Comparison of ENCODE assay signal across 8 mouse cellular contexts in genomic region chr4:57955544-57955958, GRCm38 (mm10). TPM values are rescaled to one million over a fixed set of nuclear protein-coding genes. Genes with fewer than 3 reads are reported as not detected.
A peak's percentile ranks its signal among the peaks of the same experiment; 100 is the strongest.
DNase-seq lines count a peak whose midpoint lies in the region; ATAC-seq and TF ChIP-seq lines count a peak whose summit lies in the region.

No protein-coding gene starts in this region.

- peak; percentile 63 for TF ChIP-seq POLR2A in embryonic fibroblast, embryonic 13.5 days (IDR thresholded peaks at IDR 0.05; ENCODE audit: low read depth, low read length)
- TF ChIP-seq POLR2A in thymus, adult 2 months (IDR thresholded peaks at IDR 0.05; ENCODE audit: control insufficient read depth, extremely low read depth, insufficient read depth, low read length, poor library complexity): no peak

- H3K27me3 ChIP-seq in heart, embryonic 11.5 days (ENCODE audit: control insufficient read depth, insufficient read depth, low read length): no peaks in the 10 kb centered on the region
- peaks cover 3% of the 10 kb centered on the region; the same call in 1 of the 2 replicates for H3K27me3 ChIP-seq in kidney, embryonic 15.5 days
- H3K27me3 ChIP-seq in liver, embryonic 13.5 days: no peaks in the 10 kb centered on the region
- no peaks in the 10 kb centered on the region for H3K27me3 ChIP-seq in neural tube, embryonic 13.5 days
- no peaks in the 10 kb centered on the region for H3K27me3 ChIP-seq in thymus, adult 2 months (ENCODE audit: control insufficient read depth, insufficient read depth, low read length)

- peak overlapping the region; percentile 82 for H3K4me3 ChIP-seq in embryonic fibroblast, embryonic 13.5 days (ENCODE audit: insufficient read depth, low read length)
- peak overlapping the region; percentile 81 for H3K4me3 ChIP-seq in heart, embryonic 11.5 days (ENCODE audit: low read depth, low read length)
- H3K4me3 ChIP-seq in kidney, embryonic 15.5 days (replicated peaks): peak overlapping the region; percentile 93
- peak overlapping the region; percentile 91 for H3K4me3 ChIP-seq in liver, embryonic 13.5 days (replicated peaks)
- peak overlapping the region; percentile 91 for H3K4me3 ChIP-seq in neural tube, embryonic 13.5 days
- peak overlapping the region; percentile 74 for H3K4me3 ChIP-seq in thymus, adult 2 months (ENCODE audit: control insufficient read depth, insufficient read depth, low read length)

- peak; percentile 24 for ATAC-seq in heart, embryonic 11.5 days (replicated peaks; ENCODE audit: insufficient number of reproducible peaks, low FRiP score, low TSS enrichment)
- ATAC-seq in kidney, embryonic 15.5 days (replicated peaks; ENCODE audit: low FRiP score): peak; percentile 24
- peak; percentile 29 for ATAC-seq in liver, embryonic 13.5 days (ENCODE audit: low read depth)
- peak; percentile 40 for ATAC-seq in neural tube, embryonic 13.5 days (ENCODE audit: low read depth)

- peak; percentile 70 for DNase-seq in CD4-positive helper T cell, adult 2 months (ENCODE audit: low read depth, low spot score)
- DNase-seq in adrenal gland, postnatal 25 days: peak; percentile 81
- DNase-seq in liver, embryonic 13.5 days: peak; percentile 68
- peak; percentile 63 for DNase-seq in thymus, adult 2 months

- peaks cover 14% of the 10 kb centered on the region for H3K36me3 ChIP-seq in heart, embryonic 11.5 days (ENCODE audit: control insufficient read depth, insufficient read depth, low read length)
- peaks cover 24% of the 10 kb centered on the region for H3K36me3 ChIP-seq in kidney, embryonic 15.5 days
- peaks cover 32% of the 10 kb centered on the region for H3K36me3 ChIP-seq in liver, embryonic 13.5 days
- peaks cover 16% of the 10 kb centered on the region for H3K36me3 ChIP-seq in neural tube, embryonic 13.5 days
- peaks cover 13% of the 10 kb centered on the region for H3K36me3 ChIP-seq in thymus, adult 2 months (ENCODE audit: control insufficient read depth, insufficient read depth, low read length)

- peaks cover 15% of the 10 kb centered on the region for H3K4me1 ChIP-seq in embryonic fibroblast, embryonic 13.5 days (ENCODE audit: control insufficient read depth, insufficient read depth, low read length)
- H3K4me1 ChIP-seq in heart, embryonic 11.5 days (ENCODE audit: control insufficient read depth, insufficient read depth, low read length): peaks cover 12% of the 10 kb centered on the region
- peaks cover 42% of the 10 kb centered on the region for H3K4me1 ChIP-seq in kidney, embryonic 15.5 days
- peaks cover 50% of the 10 kb centered on the region for H3K4me1 ChIP-seq in liver, embryonic 13.5 days (replicated peaks)
- H3K4me1 ChIP-seq in neural tube, embryonic 13.5 days (replicated peaks): peaks cover 34% of the 10 kb centered on the region
- H3K4me1 ChIP-seq in thymus, adult 2 months (replicated peaks; ENCODE audit: control insufficient read depth, insufficient read depth, low read length): peaks cover 24% of the 10 kb centered on the region

- no peak for TF ChIP-seq CTCF in embryonic fibroblast, embryonic 13.5 days (IDR thresholded peaks at IDR 0.05; ENCODE audit: borderline replicate concordance, insufficient read depth, low read length)
- TF ChIP-seq CTCF in thymus, adult 2 months (IDR thresholded peaks at IDR 0.05; ENCODE audit: borderline replicate concordance, control insufficient read depth, extremely low read depth, insufficient read depth, low read length, poor library complexity): no peak

- WGBS in heart, embryonic 11.5 days (ENCODE audit: insufficient replicate concordance): 0% methylated on average over 25 of the region's 25 CpGs
- under 1% methylated on average over 25 of the region's 25 CpGs for WGBS in kidney, embryonic 15.5 days
- WGBS in liver, embryonic 13.5 days (ENCODE audit: insufficient replicate concordance): under 1% methylated on average over 25 of the region's 25 CpGs
- under 1% methylated on average over 25 of the region's 25 CpGs for WGBS in neural tube, embryonic 13.5 days
- WGBS in thymus, adult 2 months: under 1% methylated on average over 25 of the region's 25 CpGs

- peak overlapping the region; percentile 90 for H3K9ac ChIP-seq in heart, embryonic 11.5 days (ENCODE audit: low read depth, low read length)
- H3K9ac ChIP-seq in kidney, embryonic 15.5 days: peak overlapping the region; percentile 85
- peak overlapping the region; percentile 92 for H3K9ac ChIP-seq in liver, embryonic 13.5 days
- peak overlapping the region; percentile 89 for H3K9ac ChIP-seq in neural tube, embryonic 13.5 days

- peak overlapping the region; percentile 76 for H3K4me2 ChIP-seq in heart, embryonic 11.5 days
- H3K4me2 ChIP-seq in kidney, embryonic 15.5 days: peak overlapping the region; percentile 73
- H3K4me2 ChIP-seq in liver, embryonic 13.5 days: peak overlapping the region; percentile 89
- H3K4me2 ChIP-seq in neural tube, embryonic 13.5 days: peak overlapping the region; percentile 76

- peak overlapping the region; percentile 58 for H3K27ac ChIP-seq in embryonic fibroblast, embryonic 13.5 days (ENCODE audit: insufficient read depth, low read length)
- peak overlapping the region; percentile 87 for H3K27ac ChIP-seq in heart, embryonic 11.5 days (ENCODE audit: low read depth, low read length)
- H3K27ac ChIP-seq in kidney, embryonic 15.5 days: peak overlapping the region; percentile 94
- H3K27ac ChIP-seq in liver, embryonic 13.5 days: peak overlapping the region; percentile 98
- H3K27ac ChIP-seq in neural tube, embryonic 13.5 days (replicated peaks): peak overlapping the region; percentile 90
- H3K27ac ChIP-seq in thymus, adult 2 months (ENCODE audit: control insufficient read depth, insufficient read depth, low read length): peak overlapping the region; percentile 13; the same call in 1 of the 2 replicates

- no peaks in the 10 kb centered on the region for H3K9me3 ChIP-seq in heart, embryonic 11.5 days (replicated peaks; ENCODE audit: control insufficient read depth, low read length)
- H3K9me3 ChIP-seq in kidney, embryonic 15.5 days (replicated peaks): no peaks in the 10 kb centered on the region
- 0 out of 2 replicates have a peak, but pooled peaks cover 9% of the 10 kb centered on the region for H3K9me3 ChIP-seq in liver, embryonic 13.5 days (replicated peaks)
- H3K9me3 ChIP-seq in neural tube, embryonic 13.5 days: no peaks in the 10 kb centered on the region

RNA-seq across cellular contexts. Expression of gene Txn1, which starts 0.7 kb away (rescaled TPM):
- total RNA-seq in adrenal gland, postnatal 25 days (2021): 279 and 314 TPM in 2 replicates
- 295 and 311 TPM in 2 replicates for polyA plus RNA-seq in embryonic fibroblast, embryonic 13.5 days (2011; ENCODE audit: insufficient read length, low read depth, missing spikeins)
- polyA plus RNA-seq in heart, embryonic 11.5 days (2014; fragmentation: Nextera tagmentation; extraction: Ambion mirVana): 318 and 328 TPM in 2 replicates
- 476 and 514 TPM in 2 replicates for polyA plus RNA-seq in kidney, embryonic 15.5 days (2015; fragmentation: Nextera tagmentation; extraction: Ambion mirVana)
- polyA plus RNA-seq in liver, embryonic 13.5 days (2015; fragmentation: Nextera tagmentation; extraction: Ambion mirVana): 275 and 284 TPM in 2 replicates
- 295 and 303 TPM in 2 replicates for polyA plus RNA-seq in neural tube, embryonic 13.5 days (2015; fragmentation: Nextera tagmentation; extraction: Ambion mirVana)
- polyA plus RNA-seq in thymus, adult 2 months (2012; rRNA removed): 195 and 214 TPM in 2 replicates

RNA-seq across cellular contexts. Expression of gene D630039A03Rik, which starts 39.5 kb away (rescaled TPM):
- total RNA-seq in adrenal gland, postnatal 25 days (2021): 9.2 and 10.0 TPM in 2 replicates
- not detected in 2 replicates for polyA plus RNA-seq in embryonic fibroblast, embryonic 13.5 days (2011; ENCODE audit: insufficient read length, low read depth, missing spikeins)
- 0.07 and 0.10 TPM in 2 replicates for polyA plus RNA-seq in heart, embryonic 11.5 days (2014; fragmentation: Nextera tagmentation; extraction: Ambion mirVana)
- polyA plus RNA-seq in kidney, embryonic 15.5 days (2015; fragmentation: Nextera tagmentation; extraction: Ambion mirVana): 1.2 and 1.6 TPM in 2 replicates
- polyA plus RNA-seq in liver, embryonic 13.5 days (2015; fragmentation: Nextera tagmentation; extraction: Ambion mirVana): 0.28 and 0.33 TPM in 2 replicates
- 0.23 and 0.35 TPM in 2 replicates for polyA plus RNA-seq in neural tube, embryonic 13.5 days (2015; fragmentation: Nextera tagmentation; extraction: Ambion mirVana)
- 0.14 and 0.26 TPM in 2 replicates for polyA plus RNA-seq in thymus, adult 2 months (2012; rRNA removed)

RNA-seq across cellular contexts. Expression of gene Txndc8, which starts 53.4 kb away (rescaled TPM):
- total RNA-seq in adrenal gland, postnatal 25 days (2021): not detected in 2 replicates
- polyA plus RNA-seq in embryonic fibroblast, embryonic 13.5 days (2011; ENCODE audit: insufficient read length, low read depth, missing spikeins): not detected in 2 replicates
- polyA plus RNA-seq in heart, embryonic 11.5 days (2014; fragmentation: Nextera tagmentation; extraction: Ambion mirVana): not detected in 2 replicates
- not detected in 2 replicates for polyA plus RNA-seq in kidney, embryonic 15.5 days (2015; fragmentation: Nextera tagmentation; extraction: Ambion mirVana)
- not detected in 2 replicates for polyA plus RNA-seq in liver, embryonic 13.5 days (2015; fragmentation: Nextera tagmentation; extraction: Ambion mirVana)
- polyA plus RNA-seq in neural tube, embryonic 13.5 days (2015; fragmentation: Nextera tagmentation; extraction: Ambion mirVana): not detected in 2 replicates
- polyA plus RNA-seq in thymus, adult 2 months (2012; rRNA removed): not detected in 2 replicates

Comparison
In these comparisons a context has a peak if more than half of its experiments do, and no peak if none do; other contexts are left out.
1. Peak in every context shown above with its lines: DNase-seq, ATAC-seq, H3K4me3 ChIP-seq and H3K27ac ChIP-seq.
2. H3K27ac ChIP-seq: peak in every context shown above with its lines; median percentile 98 in liver, embryonic 13.5 days; 94 in kidney, embryonic 15.5 days; 90 in neural tube, embryonic 13.5 days; 87 in heart, embryonic 11.5 days; 58 in embryonic fibroblast, embryonic 13.5 days; 13 in thymus, adult 2 months.